Mouse (Mus musculus): ENCODE results near the gene 2410137M14Rik. TPM values are rescaled to one million over a fixed set of nuclear protein-coding genes. Genes with fewer than 3 reads are reported as not detected.
"Not testable (repeated sequence)": the region's sequence is repeated elsewhere in the genome, so short reads cannot be mapped to it uniquely, and the experiment has no call there.

2410137M14Rik gene
- polyA plus RNA-seq, 1 experiment from 2014 or later = not detected

DNA sequence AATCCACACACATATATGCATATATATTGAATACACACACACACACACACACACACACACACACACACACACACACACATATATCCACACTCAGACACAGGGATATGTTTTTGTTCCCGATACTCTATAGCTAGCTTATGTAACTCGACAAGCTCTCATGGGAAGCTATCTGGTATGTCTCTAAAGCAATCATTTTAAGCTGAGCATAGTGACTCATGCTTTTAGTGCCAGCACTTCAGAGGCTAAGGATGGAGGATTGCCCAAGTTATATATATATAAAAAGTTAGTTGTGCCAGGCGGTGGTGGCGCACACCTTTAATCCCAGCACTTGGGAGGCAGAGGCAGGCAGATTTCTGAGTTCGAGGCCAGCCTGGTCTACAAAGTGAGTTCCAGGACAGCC lies 38.2 kb upstream of the 2410137M14Rik start:
- not testable (repeated sequence) for H3K36me3 ChIP-seq (ENCODE audit: control insufficient read depth, insufficient read depth, low read length); H3K4me2 ChIP-seq (ENCODE audit: low read length); H3K9ac ChIP-seq (ENCODE audit: low read length); H3K4me1 ChIP-seq (ENCODE audit: control insufficient read depth in 2 of 2, insufficient read depth in 2 of 2, low read length in 2 of 2); H3K9me3 ChIP-seq (ENCODE audit: control insufficient read depth, low read length); H3K4me3 ChIP-seq (ENCODE audit: control insufficient read depth in 1 of 2, insufficient read depth in 1 of 2, low read depth in 1 of 2, low read length in 2 of 2); ATAC-seq (ENCODE audit: insufficient number of reproducible peaks, insufficient read depth, low FRiP score, low read depth); H3K27me3 ChIP-seq (ENCODE audit: control insufficient read depth, insufficient read depth, low read length); H3K27ac ChIP-seq (replicated peaks in 1 of 2; ENCODE audit: control insufficient read depth in 1 of 2, insufficient read depth in 1 of 2, low read depth in 2 of 2, low read length in 2 of 2)
- 80% methylated on average over 5 of the region's 5 CpGs for WGBS

- no peak overlapping the region for H3K27ac ChIP-seq (replicated peaks in 1 of 2; ENCODE audit: control insufficient read depth in 1 of 2, insufficient read depth in 1 of 2, low read depth in 2 of 2, low read length in 2 of 2)
- 84% methylated on average over 3 of the region's 3 CpGs for WGBS
- H3K9ac ChIP-seq (ENCODE audit: low read length) = no peak overlapping the region
- no peak for ATAC-seq (ENCODE audit: insufficient number of reproducible peaks, insufficient read depth, low FRiP score, low read depth)
- no peaks in the 10 kb centered on the region for H3K27me3 ChIP-seq (ENCODE audit: control insufficient read depth, insufficient read depth, low read length)
- no peaks in the 10 kb centered on the region for H3K9me3 ChIP-seq (ENCODE audit: control insufficient read depth, low read length)
- H3K4me2 ChIP-seq (ENCODE audit: low read length) = no peak overlapping the region
- H3K36me3 ChIP-seq (ENCODE audit: control insufficient read depth, insufficient read depth, low read length) = no peaks in the 10 kb centered on the region
- H3K4me3 ChIP-seq (ENCODE audit: control insufficient read depth in 1 of 2, insufficient read depth in 1 of 2, low read depth in 1 of 2, low read length in 2 of 2) = no peak overlapping the region
- no peaks in the 10 kb centered on the region for H3K4me1 ChIP-seq (ENCODE audit: control insufficient read depth in 2 of 2, insufficient read depth in 2 of 2, low read length in 2 of 2)
Observed at GRCm38 (mm10) chr17:37018328-37018727, 37.3 kb upstream of the 2410137M14Rik start.

DNA sequence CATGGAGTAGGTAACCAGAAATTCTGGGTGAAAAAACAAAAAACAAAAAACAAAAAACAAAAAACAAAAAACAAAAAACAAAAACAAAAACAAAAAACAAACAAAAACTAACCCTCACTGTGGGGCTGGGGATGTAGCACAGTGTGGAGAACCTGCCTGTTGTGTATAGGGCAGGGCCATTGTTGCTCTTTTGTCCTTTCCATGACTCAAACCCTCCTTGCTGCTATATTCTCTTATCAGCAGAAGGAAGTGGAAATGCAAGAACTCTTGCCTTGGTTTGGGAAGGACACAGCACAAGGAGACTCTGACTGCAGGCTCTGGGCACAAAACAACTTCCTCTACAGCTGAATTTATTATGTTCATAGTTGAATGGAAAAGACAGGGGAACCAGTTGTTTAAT lies 35.3 kb upstream of the 2410137M14Rik start:
- no peak for ATAC-seq (ENCODE audit: insufficient number of reproducible peaks, insufficient read depth, low FRiP score, low read depth)
- Histone ChIP-seq H3K4me1 (ENCODE audit: control insufficient read depth in 2 of 2, insufficient read depth in 2 of 2, low read length in 2 of 2) (no peaks in the 10 kb centered on the region), H3K27ac (replicated peaks in 1 of 2; ENCODE audit: control insufficient read depth in 1 of 2, insufficient read depth in 1 of 2, low read depth in 2 of 2, low read length in 2 of 2) (no peak overlapping the region), H3K27me3 (ENCODE audit: control insufficient read depth, insufficient read depth, low read length) (no peaks in the 10 kb centered on the region), H3K9me3 (ENCODE audit: control insufficient read depth, low read length) (no peaks in the 10 kb centered on the region), H3K4me2 (ENCODE audit: low read length) (no peak overlapping the region), H3K4me3 (ENCODE audit: control insufficient read depth in 1 of 2, insufficient read depth in 1 of 2, low read depth in 1 of 2, low read length in 2 of 2) (no peak overlapping the region), H3K36me3 (ENCODE audit: control insufficient read depth, insufficient read depth, low read length) (peaks cover 3% of the 10 kb centered on the region), H3K9ac (ENCODE audit: low read length) (no peak overlapping the region)

DNA sequence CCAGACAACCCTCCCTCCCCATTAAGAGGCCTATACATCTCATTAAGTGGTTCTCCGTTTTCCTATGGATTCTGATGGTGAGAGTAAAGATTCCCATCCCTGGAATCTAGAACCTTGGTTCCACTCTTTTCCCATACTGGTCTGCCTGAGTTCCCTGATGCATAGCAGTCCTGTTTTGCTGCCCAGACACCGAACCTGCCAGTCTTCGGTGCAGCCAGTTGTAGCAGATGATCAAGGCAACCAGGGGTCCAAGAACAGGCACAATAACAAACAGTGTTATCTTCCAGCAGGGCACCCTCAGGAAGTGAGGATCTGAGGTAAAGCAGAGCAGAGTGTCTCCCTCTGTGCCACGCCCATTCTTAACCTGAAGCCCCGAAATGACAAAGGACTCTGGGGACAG lies 31.1 kb upstream of the 2410137M14Rik start:
- peaks cover 45% of the 10 kb centered on the region for H3K36me3 ChIP-seq (ENCODE audit: control insufficient read depth, insufficient read depth, low read length)
- H3K4me3 ChIP-seq (ENCODE audit: control insufficient read depth in 1 of 2, insufficient read depth in 1 of 2, low read depth in 1 of 2, low read length in 2 of 2) = no peak overlapping the region
- no peak overlapping the region for H3K4me2 ChIP-seq (ENCODE audit: low read length)
- no peaks in the 10 kb centered on the region for H3K4me1 ChIP-seq (ENCODE audit: control insufficient read depth in 2 of 2, insufficient read depth in 2 of 2, low read length in 2 of 2)
- no peaks in the 10 kb centered on the region for H3K27me3 ChIP-seq (ENCODE audit: control insufficient read depth, insufficient read depth, low read length)
- H3K9me3 ChIP-seq (ENCODE audit: control insufficient read depth, low read length) = no peaks in the 10 kb centered on the region
- no peak overlapping the region for H3K27ac ChIP-seq (replicated peaks in 1 of 2; ENCODE audit: control insufficient read depth in 1 of 2, insufficient read depth in 1 of 2, low read depth in 2 of 2, low read length in 2 of 2)
- whole genome bisulfite sequencing = 42% methylated on average over 5 of the region's 5 CpGs
- H3K9ac ChIP-seq (ENCODE audit: low read length) = no peak overlapping the region
- ATAC-seq (ENCODE audit: insufficient number of reproducible peaks, insufficient read depth, low FRiP score, low read depth) = no peak

- Histone ChIP-seq H3K9me3 (ENCODE audit: control insufficient read depth, low read length) (no peaks in the 10 kb centered on the region), H3K9ac (ENCODE audit: low read length) (no peak overlapping the region), H3K4me1 (ENCODE audit: control insufficient read depth in 2 of 2, insufficient read depth in 2 of 2, low read length in 2 of 2) (no peaks in the 10 kb centered on the region), H3K4me3 (ENCODE audit: control insufficient read depth in 1 of 2, insufficient read depth in 1 of 2, low read depth in 1 of 2, low read length in 2 of 2) (no peak overlapping the region), H3K27ac (replicated peaks in 1 of 2; ENCODE audit: control insufficient read depth in 1 of 2, insufficient read depth in 1 of 2, low read depth in 2 of 2, low read length in 2 of 2) (no peak overlapping the region), H3K4me2 (ENCODE audit: low read length) (no peak overlapping the region), H3K27me3 (ENCODE audit: control insufficient read depth, insufficient read depth, low read length) (no peaks in the 10 kb centered on the region), H3K36me3 (ENCODE audit: control insufficient read depth, insufficient read depth, low read length) (peaks cover 47% of the 10 kb centered on the region)
- ATAC-seq (ENCODE audit: insufficient number of reproducible peaks, insufficient read depth, low FRiP score, low read depth) = no peak
- WGBS = 75% methylated on average over 3 of the region's 3 CpGs
Observed at GRCm38 (mm10) chr17:37011719-37012118, 30.7 kb upstream of the 2410137M14Rik start.

DNA sequence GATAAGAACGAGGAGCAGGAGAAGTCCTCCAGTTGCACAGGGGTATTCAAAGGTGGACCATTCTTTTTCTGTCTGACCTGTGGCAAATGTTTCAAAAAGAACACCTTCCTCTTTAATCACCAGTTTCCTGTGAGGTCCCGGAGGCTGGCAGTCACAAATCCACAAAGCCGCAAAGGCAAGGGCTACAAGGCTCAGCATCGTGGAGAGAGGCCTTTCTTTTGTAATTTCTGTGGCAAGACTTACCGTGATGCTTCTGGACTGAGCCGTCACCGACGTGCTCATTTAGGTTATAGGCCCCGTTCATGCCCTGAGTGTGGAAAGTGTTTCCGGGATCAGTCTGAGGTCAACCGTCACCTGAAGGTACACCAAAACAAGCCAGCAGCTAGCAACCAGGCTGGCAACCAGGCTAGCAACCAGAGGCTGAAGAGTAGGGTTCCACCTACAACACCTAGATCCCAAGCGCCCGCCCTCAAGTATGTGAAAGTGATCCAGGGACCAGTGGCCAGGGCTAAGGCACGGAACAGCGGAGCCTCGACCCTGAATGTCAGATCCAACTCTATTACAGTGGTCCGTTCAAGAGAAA lies 28.5 kb upstream of the 2410137M14Rik start:
- Histone ChIP-seq H3K36me3 (ENCODE audit: control insufficient read depth, insufficient read depth, low read length) (peaks cover 66% of the 10 kb centered on the region), H3K27me3 (ENCODE audit: control insufficient read depth, insufficient read depth, low read length) (no peaks in the 10 kb centered on the region), H3K9ac (ENCODE audit: low read length) (no peak overlapping the region), H3K4me2 (ENCODE audit: low read length) (no peak overlapping the region), H3K27ac (replicated peaks in 1 of 2; ENCODE audit: control insufficient read depth in 1 of 2, insufficient read depth in 1 of 2, low read depth in 2 of 2, low read length in 2 of 2) (no peak overlapping the region), H3K9me3 (ENCODE audit: control insufficient read depth, low read length) (no peaks in the 10 kb centered on the region), H3K4me1 (ENCODE audit: control insufficient read depth in 2 of 2, insufficient read depth in 2 of 2, low read length in 2 of 2) (no peaks in the 10 kb centered on the region), H3K4me3 (ENCODE audit: control insufficient read depth in 1 of 2, insufficient read depth in 1 of 2, low read depth in 1 of 2, low read length in 2 of 2) (no peak overlapping the region)
- ATAC-seq (ENCODE audit: insufficient number of reproducible peaks, insufficient read depth, low FRiP score, low read depth) = no peak
- 89% methylated on average over 17 of the region's 17 CpGs for WGBS

GRCm38 (mm10) chr17:37008161-37008560 lies 27.1 kb upstream of the 2410137M14Rik start:
- 78% methylated on average over 6 of the region's 6 CpGs for WGBS
- no peaks in the 10 kb centered on the region; a peak in 1 of 4 replicates for H3K4me1 ChIP-seq (ENCODE audit: control insufficient read depth in 2 of 2, insufficient read depth in 2 of 2, low read length in 2 of 2)
- peaks cover 69% of the 10 kb centered on the region for H3K36me3 ChIP-seq (ENCODE audit: control insufficient read depth, insufficient read depth, low read length)
- H3K27me3 ChIP-seq (ENCODE audit: control insufficient read depth, insufficient read depth, low read length) = no peaks in the 10 kb centered on the region
- ATAC-seq (ENCODE audit: insufficient number of reproducible peaks, insufficient read depth, low FRiP score, low read depth) = no peak
- H3K27ac ChIP-seq (replicated peaks in 1 of 2; ENCODE audit: control insufficient read depth in 1 of 2, insufficient read depth in 1 of 2, low read depth in 2 of 2, low read length in 2 of 2) = no peak overlapping the region
- no peak overlapping the region for H3K4me2 ChIP-seq (ENCODE audit: low read length)
- no peaks in the 10 kb centered on the region for H3K9me3 ChIP-seq (ENCODE audit: control insufficient read depth, low read length)
- H3K4me3 ChIP-seq (ENCODE audit: control insufficient read depth in 1 of 2, insufficient read depth in 1 of 2, low read depth in 1 of 2, low read length in 2 of 2) = no peak overlapping the region
- no peak overlapping the region for H3K9ac ChIP-seq (ENCODE audit: low read length)

- WGBS = 39% methylated on average over 3 of the region's 4 CpGs
- Histone ChIP-seq H3K36me3 (ENCODE audit: control insufficient read depth, insufficient read depth, low read length) (peaks cover 36% of the 10 kb centered on the region), H3K27me3 (ENCODE audit: control insufficient read depth, insufficient read depth, low read length) (no peaks in the 10 kb centered on the region), H3K4me3 (ENCODE audit: control insufficient read depth in 1 of 2, insufficient read depth in 1 of 2, low read depth in 1 of 2, low read length in 2 of 2) (peak overlapping the region; percentile 82 to 86), H3K4me2 (ENCODE audit: low read length) (peak overlapping the region; percentile 94), H3K4me1 (ENCODE audit: control insufficient read depth in 2 of 2, insufficient read depth in 2 of 2, low read length in 2 of 2) (no peaks in the 10 kb centered on the region; a peak in 1 of 4 replicates), H3K9ac (ENCODE audit: low read length) (peak overlapping the region; percentile 92), H3K9me3 (ENCODE audit: control insufficient read depth, low read length) (no peaks in the 10 kb centered on the region), H3K27ac (replicated peaks in 1 of 2; ENCODE audit: control insufficient read depth in 1 of 2, insufficient read depth in 1 of 2, low read depth in 2 of 2, low read length in 2 of 2) (no peak overlapping the region)
- no peak for ATAC-seq (ENCODE audit: insufficient number of reproducible peaks, insufficient read depth, low FRiP score, low read depth)
Observed at GRCm38 (mm10) chr17:37003366-37003765, 22.3 kb upstream of the 2410137M14Rik start.
